Mouse (Mus musculus): ENCODE results near the gene Dlg5. TPM values are rescaled to one million over a fixed set of nuclear protein-coding genes. Genes with fewer than 3 reads are reported as not detected.
A peak's percentile ranks its signal among the peaks of the same experiment; 100 is the strongest.

The Dlg5 gene
- total RNA-seq, 2 experiments from 2014 or later: 4.3 to 4.5 TPM

DNA sequence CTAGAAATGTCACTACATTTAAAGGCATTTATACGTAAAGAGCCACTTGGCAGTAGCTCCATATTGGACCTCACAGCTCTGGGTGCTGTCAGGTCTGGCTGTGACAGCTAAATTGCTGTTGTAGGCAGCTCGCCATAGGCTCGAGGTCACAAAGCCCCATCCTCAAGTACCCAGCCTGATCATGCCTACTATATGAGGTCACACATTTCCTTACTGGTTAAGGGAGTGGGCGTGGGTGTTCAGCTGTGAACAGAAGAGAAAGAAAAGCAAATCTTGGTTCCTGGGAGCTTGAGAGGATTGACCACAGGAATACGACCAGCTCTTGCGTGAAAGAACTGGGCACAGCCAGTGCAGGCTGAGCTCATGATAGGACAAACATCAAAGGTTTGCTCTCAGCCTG, 46.0 kb downstream of the Dlg5 start:
- intact Hi-C loops (cut with DNase I): loop anchor here (5.0 kb wide), 1 partner anchor 53 kb away; no protein-coding TSS in a partner anchor
- no peak for DNase-seq

DNA sequence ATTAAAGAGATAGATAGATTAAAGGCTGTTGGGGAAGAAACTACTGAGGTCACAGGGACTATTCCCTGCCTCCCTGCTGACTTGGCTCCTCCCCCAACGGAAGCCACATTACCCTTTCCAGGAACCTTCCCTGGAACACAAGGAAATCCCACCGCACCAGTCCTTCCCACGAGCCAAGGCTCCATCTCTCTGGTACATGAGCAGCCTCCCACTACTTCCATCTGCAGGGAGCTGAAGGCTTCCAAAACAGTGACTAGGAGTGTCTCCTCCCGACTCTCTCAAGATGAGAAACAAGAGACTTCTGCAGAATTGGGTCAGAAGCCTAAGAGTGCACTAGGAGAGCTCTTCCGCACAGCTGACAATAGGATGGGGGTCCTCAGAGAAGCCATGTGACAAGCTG, 47.9 kb downstream of the Dlg5 start:
- intact Hi-C loops (cut with DNase I): loop anchor here (5.0 kb wide), 1 partner anchor 54 kb away; no protein-coding TSS in a partner anchor
- DNase-seq: no peak

DNA sequence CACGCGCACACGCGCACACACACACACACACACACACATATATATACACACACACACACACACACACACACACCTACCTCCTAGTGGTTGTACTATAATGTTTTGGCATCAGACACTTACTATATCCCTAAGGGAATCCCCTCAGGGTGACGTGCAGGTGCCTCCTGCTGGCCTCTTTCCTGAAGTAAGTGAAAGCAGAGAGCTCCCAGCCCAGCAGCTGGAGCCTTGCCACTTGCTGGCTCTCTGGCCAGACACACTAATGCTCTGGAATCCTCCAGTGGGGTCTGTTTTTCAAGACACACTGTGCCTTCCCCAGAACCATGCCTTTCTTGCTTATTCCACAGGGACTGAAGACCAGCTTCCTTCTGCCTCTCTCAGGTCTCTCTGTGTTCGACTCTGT, 48.8 kb downstream of the Dlg5 start:
- DNase-seq: peak; percentile 35 to 62
- intact Hi-C loops (cut with DNase I): loop anchor here (5.0 kb wide), 1 partner anchor 55 kb away; no protein-coding TSS in a partner anchor

DNA sequence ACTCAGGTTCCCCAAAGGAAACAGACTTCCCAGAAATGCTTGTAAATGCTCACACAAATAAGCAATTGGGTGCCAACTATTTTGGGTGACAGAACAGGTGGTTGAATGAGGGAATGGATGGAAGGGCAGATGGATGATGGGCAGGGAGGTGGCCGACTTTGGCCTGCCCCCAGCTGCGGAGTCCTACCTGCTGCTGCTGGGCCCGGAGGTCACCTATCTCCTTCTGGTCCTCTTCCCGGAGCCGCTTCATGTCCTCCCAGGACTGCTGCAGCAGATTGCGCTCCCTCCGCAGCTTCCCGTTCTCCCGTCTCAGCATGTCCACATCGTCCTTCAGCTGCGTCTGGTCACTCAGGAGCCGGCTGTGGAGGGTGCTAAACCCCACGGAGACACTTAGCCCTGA, 55.6 kb downstream of the Dlg5 start:
- intact Hi-C loops (cut with DNase I): no loop called here
- DNase-seq: no peak

DNA sequence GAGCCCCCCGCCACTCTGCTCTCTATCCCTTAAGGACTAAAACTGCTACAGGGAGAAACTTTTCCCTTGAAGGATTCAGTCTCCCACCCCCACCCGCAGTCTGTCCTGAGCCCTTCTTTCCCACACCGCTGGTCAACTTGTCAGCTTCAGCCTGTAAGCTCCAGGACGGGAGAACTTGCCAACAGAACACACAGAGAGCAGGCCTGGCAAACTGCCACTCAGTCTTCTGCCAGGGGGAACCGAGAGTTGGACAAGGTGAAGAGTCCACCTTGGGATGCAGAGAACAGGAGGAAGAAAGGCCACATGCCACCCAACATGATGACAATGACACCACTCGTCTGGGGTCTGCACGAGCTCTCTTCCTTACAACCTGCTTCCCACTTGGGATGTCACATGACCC, 56.1 kb downstream of the Dlg5 start:
- DNase-seq: no peak
- intact Hi-C loops (cut with DNase I): no loop called here

DNA sequence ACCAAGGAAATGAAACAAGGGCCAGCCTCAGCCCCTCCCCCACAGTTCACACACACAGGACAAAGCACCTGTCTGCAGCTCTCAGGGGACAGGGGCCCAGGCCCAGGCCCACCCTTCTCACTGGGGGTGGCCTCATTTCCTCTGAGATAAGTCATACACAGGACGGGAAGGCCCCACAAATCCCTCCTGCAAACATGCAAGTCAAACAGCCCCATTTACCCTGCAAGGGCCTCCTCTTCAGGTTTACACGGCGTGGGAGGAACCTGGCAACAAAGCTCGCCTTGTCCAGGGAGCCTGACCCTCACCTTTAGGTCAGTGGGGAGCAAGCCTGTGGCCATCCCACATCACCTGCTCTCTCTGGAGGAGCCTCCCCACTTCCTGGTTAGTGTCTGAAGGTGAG, 60.2 kb downstream of the Dlg5 start:
- intact Hi-C loops (cut with DNase I): no loop called here
- no peak for DNase-seq

DNA sequence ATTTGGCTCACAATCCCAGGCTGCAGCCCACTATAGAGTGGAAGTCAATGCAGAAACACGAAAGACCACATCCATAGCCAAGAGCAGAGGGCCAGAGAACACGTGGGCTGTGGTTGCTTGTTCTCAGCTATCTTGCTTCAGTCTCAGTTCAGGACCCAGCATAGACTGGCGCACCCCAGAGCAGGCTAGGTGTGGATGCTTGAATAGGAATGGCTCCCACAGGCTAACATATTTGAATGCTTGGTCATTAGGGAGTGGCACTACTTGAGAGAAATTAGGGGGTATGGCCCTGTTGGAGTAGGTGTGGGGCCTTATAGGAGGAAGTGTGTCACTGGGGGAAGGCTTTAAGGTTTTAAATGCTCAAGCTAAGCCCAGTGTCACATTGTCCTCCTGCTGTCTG, 62.8 kb downstream of the Dlg5 start:
- no peak for DNase-seq
- intact Hi-C loops (cut with DNase I): loop anchor here (1.0 to 5.0 kb wide), 2 partner anchors 59 to 92 kb away; no protein-coding TSS in a partner anchor

DNA sequence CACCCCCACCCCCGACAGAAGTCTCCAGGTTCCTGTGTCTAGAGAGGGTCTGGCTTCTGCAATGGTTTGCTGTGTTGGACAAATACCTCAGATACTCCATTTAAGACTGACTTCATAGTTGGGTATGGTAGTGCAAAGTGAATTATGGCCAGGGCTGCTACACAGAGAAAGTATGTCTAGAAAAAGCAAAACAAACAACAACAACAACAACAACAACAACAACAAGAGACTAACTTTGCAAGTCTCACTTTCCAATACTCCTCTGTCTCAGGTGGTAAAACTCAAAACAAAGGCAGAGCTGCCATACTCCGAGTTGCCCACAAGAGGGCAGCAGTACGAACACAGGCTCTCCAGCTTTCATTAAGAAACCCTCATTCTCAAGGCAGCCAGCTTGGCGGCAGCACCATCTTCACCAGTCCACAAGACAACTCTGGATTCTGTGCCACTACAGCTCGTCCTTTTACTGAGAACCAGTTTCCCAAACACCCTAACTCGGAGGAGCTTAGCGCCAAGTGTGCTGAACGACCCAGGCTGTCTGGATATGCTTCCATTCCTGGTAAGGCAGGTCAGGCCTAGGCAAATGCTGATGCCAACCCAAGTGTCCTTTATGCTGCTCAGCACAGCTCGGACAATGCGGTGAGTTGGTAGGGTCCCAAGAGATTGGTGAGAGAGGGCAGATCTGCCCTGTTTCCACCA, 63.8 kb downstream of the Dlg5 start:
- intact Hi-C loops (cut with DNase I): loop anchor here (1.0 to 5.0 kb wide), 2 partner anchors 60 to 93 kb away; no protein-coding TSS in a partner anchor
- peak; percentile 25 to 53 for DNase-seq

DNA sequence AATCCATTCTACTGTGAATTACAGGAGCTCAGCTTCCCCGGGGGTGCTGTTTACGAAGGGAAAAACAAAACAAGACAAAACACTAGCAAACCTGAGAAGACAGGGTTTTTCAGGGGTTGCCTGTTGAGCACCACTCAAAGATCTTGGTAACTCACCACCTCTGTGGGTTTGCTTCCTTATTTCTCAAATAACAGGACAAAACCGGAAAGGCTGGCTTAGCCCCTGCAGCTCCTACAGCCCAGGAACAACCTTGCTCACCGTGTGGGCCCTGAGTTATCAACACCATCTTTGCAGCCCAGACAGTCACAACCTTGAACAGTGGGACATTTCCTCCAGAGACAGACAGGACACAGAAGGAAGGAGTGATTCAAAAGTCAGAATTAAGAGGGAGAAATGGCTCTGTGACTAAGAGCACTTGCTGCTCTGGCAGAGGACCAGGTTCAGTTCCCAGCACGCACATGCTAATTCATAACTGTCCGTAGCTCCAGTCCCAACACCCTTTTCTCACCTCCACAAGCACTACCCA, 66.2 kb downstream of the Dlg5 start:
- DNase-seq: no peak
- intact Hi-C loops (cut with DNase I): no loop called here

DNA sequence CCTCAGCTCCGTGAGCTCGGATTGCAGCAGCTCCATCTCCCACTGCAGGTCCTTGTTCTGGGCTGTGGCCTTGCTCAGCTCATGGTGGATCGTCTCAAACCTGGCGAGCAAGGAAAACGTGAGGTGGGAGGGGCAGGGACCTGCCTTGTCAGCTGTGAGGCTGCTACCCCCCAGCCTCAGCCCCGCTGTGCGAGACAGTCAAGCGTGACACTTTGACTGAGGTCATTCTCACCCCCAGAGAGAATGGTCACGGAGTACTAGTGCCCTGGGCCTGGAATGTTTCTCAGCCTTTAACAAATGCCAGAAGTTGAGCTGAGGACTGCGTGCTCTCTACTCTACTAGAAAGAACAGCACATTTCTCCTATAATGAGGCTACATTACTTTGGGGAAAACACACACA, 69.1 kb downstream of the Dlg5 start:
- no peak for DNase-seq
- intact Hi-C loops (cut with DNase I): no loop called here

DNA sequence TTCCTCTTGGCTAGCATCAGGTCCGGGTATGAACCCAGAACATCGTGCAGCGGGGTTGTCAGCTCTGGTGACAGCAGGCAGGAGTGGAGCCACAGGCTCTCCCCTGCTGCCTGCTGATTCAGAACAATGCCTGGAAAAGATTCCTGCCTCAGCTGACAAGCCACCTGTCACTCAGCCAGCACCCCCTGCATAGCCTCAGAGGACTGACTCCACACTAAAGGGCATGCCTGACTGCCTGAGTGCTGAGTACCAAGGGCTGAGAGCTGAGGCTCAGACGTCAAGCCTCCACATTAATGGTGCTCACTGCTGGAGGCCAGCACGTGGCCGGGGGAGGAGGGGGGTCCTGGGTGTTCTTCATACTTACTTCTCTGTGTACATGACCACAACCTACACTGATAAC, 72.4 kb downstream of the Dlg5 start:
- intact Hi-C loops (cut with DNase I): no loop called here
- DNase-seq: no peak

DNA sequence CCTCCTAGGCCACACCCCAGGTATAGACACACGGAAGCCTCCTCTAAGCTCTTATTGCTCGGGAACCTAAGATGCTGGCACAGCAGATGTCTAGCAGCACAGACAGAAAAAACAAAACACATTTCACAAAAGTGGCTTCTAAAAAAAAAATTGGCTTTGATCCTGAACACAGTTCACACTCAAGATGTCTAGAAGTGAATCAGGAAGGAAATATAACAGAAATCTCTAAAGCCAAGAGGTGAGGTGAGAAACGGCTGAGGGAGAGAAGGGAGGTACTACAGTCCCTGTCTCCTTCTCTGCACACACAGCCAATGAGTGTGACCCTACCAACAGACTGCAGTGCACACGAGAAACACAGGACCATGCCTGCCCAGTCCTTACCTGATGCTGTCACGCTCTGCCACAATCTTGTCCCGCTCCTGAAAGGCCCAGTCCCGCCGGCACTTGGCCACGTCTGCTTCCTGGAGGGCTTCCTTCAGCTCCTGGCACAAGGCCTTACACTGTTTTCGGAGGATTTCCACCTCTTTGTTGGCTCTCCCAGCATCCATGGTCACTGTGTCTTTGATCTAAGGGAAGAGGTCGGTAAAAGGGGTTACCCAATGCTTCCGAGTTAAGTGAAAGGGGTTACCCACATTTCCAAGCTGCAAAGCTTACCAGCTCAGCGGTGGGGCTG, 73.9 kb downstream of the Dlg5 start:
- no peak for DNase-seq

DNA sequence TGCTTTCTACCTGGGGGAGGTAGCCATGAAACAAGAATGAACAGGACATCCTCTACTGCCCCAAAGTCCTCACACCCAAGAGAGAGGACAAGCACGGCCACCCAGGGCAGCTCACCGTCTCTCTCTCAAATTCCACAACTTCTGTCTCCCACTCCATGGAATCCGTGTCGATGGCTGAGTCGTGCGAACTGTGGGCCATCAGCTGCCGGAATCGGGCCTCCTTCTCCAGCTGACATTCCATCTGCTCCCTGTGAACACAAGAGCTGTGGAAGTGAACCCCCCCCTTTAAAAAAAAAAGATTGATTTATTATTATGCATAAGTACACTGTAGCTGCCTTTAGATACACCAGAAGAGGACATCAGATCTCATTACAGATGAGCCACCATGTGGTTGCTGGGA, 79.7 kb downstream of the Dlg5 start:
- no peak for DNase-seq
- intact Hi-C loops (cut with DNase I): no loop called here

More for the DNA sequence above, 73.9 kb downstream of the Dlg5 start:
- intact Hi-C loops (cut with DNase I): no loop called here

DNA sequence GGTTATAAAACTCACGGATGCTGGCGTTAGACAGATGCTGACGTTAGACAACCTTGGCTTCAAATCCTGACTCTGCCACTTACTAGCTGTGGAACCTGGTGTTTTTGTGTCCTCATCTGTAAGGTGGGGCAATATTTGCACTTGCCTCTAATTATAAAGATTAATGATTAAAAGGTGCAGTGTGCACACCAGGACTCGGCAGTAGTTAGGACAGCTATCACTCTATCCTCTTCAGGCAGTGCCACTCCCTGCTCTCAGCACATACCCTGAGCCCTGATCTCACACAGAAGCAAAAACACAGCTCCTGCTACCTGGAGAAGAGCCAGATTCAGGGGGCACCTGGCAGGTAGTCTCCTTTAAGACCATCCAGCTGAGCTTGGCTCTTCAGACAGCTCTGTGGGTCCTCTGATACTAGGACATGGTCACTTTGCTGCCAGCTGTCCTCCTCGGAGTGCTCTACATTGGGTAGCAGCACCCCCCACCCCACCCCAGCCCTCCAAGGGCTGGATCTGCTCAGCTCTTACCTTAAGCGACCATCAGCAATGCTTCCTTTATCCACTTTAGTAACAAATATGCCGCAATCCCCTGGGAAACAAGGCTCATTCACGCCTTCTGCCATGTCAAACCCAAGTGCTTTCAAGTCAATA, 80.9 kb downstream of the Dlg5 start:
- intact Hi-C loops (cut with DNase I): no loop called here
- DNase-seq: no peak

DNA sequence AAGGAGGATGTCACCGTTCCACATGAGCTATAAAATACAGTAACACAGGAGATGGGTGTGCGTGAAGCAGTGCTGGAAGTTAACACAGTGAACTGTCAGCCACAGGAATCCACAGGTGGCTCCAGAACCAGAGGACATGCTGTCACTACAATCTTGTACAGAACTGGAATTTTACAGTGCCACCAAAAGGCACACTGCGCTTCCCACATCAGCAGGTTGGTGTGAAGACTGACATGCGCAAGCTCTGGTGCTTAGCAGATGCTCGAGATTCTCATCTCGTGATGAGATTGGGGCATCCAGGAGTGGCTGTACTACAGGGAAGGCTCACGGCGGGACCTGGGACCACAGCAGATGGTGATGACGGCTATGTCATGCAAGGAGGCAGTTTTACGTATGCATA, 82.9 kb downstream of the Dlg5 start:
- no peak for DNase-seq
- intact Hi-C loops (cut with DNase I): no loop called here

DNA sequence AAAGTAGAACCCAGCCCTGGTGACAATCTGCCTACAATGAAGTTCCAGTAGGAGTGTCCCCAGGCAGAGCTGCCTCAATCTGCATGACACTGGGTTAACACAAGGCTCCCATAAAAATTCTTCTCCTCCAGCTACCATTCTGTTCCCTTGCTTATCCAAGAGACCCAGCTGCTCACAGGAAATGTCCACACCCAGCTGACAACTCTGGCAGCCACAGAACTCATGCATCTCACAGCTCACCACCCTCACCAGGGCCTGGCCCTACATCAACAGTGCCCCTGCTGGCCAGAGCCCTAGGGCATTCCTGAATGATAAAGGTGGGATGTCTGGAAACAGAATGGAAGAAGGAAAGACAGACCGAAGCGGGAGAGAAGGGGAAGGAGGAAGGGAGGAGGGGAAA, 96.8 kb downstream of the Dlg5 start:
- no peak for DNase-seq
- intact Hi-C loops (cut with DNase I): no loop called here

DNA sequence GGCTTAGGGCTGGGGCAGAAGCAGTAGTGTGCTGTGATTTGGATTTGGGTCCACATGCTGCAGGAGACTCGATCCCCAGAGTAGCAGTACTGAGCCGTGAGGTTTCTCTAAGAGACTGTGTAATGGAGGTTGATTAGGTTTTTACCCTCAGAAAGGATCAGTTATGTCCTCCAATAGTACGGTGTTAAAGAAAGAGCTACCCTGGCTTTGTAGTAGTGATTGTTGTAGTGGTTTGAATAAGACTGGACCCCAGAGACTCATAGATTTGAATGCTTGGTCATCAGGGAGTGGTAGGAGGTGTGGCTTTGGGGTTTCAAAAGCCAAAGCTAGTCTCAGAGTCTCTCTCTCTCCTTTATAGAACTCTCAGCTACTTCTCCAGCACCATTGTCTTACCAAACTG, 100.9 kb downstream of the Dlg5 start:
- intact Hi-C loops (cut with DNase I): no loop called here
- no peak for DNase-seq

DNA sequence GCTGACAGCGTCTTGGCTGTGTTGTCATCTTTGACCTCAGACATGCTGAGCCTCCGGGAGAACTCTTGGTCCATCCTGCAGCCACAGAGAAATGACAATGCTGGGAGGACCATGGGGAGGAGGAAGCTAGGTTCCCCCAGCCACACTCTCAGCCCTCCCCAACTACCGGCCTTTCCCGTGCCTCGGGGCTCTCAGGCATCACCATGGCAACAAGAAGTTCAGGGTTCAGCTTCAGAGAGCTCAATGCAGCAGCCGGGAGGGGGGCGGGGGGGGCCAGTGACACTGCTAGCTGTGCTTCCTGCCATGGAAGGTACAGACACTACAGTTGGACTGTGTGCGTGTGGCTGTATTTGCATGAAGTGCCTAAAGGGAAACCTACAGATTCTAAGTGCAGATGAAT, 101.3 kb downstream of the Dlg5 start:
- intact Hi-C loops (cut with DNase I): no loop called here

DNA sequence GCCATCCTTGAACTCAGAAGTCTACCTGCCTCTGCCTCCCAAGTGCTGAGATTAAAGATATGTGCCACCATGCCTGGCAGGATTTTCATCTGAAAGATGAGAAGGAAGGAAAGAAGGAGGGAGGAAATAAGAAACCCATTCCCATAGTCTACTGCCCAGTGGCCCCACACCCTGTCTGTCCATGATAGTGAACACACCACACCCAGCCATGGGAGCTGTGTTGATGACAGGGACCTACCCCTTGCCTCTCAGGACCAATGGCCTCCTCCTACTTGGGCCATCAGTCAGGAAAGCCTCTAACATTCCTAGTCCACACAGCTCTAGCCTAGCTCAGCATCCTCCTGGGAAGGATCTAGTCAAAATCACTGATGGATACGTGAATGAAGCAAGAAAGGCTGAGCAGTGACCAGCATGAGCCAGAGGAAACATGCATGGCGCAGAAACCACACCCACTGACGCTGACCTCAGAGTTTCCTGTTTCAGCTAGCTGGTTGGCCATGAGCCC, 102.7 kb downstream of the Dlg5 start:
- intact Hi-C loops (cut with DNase I): no loop called here
- DNase-seq: no peak

More for the DNA sequence above, 101.3 kb downstream of the Dlg5 start:
- no peak for DNase-seq

DNA sequence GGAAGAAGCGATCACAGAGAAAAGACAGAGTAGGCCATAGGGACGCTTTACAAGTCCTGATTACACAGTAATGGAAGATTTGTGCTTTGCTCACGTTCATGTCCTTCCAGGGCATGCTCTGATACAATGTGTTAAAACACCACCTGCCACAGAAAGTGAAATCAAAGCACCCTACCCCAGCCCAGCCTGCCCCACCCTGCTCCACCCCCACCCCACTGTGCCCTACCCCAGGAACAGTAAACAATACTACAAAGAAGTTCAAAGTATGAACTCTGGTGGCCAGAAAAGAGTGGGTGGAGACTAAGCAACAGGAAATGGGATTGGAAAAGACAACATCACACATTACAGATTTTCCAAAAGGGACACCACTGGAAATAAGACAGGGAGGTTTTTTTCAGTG, 104.0 kb downstream of the Dlg5 start:
- intact Hi-C loops (cut with DNase I): no loop called here
- no peak for DNase-seq

DNA sequence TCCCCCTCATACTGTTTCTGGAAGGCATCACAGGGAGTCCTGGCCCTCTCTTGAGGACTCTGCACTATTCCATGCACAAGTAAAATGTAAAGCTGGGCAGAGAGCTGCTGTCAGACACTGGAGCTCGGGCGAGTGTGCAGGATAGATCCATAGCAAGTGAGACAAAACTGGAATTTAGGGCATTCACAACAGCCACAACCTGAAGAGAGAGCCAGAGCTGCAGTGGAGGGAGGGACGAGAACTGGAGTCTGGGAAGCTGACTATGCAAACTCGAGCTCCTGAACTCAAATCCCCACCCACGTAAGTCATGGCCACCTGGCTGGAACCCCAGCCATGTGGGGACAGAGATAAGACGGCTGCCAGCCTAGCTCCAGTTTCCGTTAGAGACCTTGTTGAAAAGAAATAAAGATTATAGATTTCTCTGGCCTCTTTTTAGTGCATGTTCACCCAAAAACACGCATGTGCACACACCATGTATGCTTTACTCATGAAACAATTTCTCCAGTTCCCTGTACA, 105.4 kb downstream of the Dlg5 start:
- intact Hi-C loops (cut with DNase I): no loop called here
- no peak for DNase-seq
